11 mouse cellular contexts compared by ENCODE assay signal in genomic region chr10:70152190-70152743, GRCm38 (mm10). TPM values are rescaled to one million over a fixed set of nuclear protein-coding genes. Genes with fewer than 3 reads are reported as not detected.
DNase-seq lines count a peak whose midpoint lies in the region; ATAC-seq and TF ChIP-seq lines count a peak whose summit lies in the region.
"Had no signal": no experiment of that assay in that cellular context is flagged by ENCODE, and none has a peak within 500 bp of the region (broad histone marks: within the 10 kb centered on the region; RNA-seq: fewer than 3 reads in every experiment).

No protein-coding gene starts in this region.

- no peaks in the 10 kb centered on the region for H3K27me3 ChIP-seq in kidney, embryonic 15.5 days
- H3K27me3 ChIP-seq in heart, adult 2 months (ENCODE audit: control insufficient read depth, insufficient read depth, low read length), result no peaks in the 10 kb centered on the region
- H3K27me3 ChIP-seq: CH12.LX had no signal

- peak; percentile 27; the same call in 1 of the 2 replicates for ATAC-seq in kidney, embryonic 15.5 days (replicated peaks; ENCODE audit: low FRiP score)
- no peak for ATAC-seq in erythroblast, adult 5-6 weeks (replicated peaks; ENCODE audit: low FRiP score, poor library complexity, severe bottlenecking)

- 0 out of 2 replicates have a peak, but pooled peaks cover 3% of the 10 kb centered on the region for H3K9me3 ChIP-seq in kidney, embryonic 15.5 days (replicated peaks)

- no peak overlapping the region for H3K4me3 ChIP-seq in kidney, embryonic 15.5 days (replicated peaks)
- peak overlapping the region; percentile 26; the same call in 1 of the 2 replicates for H3K4me3 ChIP-seq in heart, adult 2 months

- H3K27ac ChIP-seq in kidney, embryonic 15.5 days, result peak overlapping the region; percentile 65
- peak overlapping the region; percentile 42 for H3K27ac ChIP-seq in heart, adult 2 months
- H3K27ac ChIP-seq: macrophage had no signal

- no peak for TF ChIP-seq CTCF in heart, adult 2 months (IDR thresholded peaks at IDR 0.05)

- intact Hi-C loops in heart, adult 2 months (cut with DNase I), result loop anchor here (5.0 kb wide), 1 partner anchor 55 kb away; the partner anchor contains the start of gene Ccdc6
- intact Hi-C loops in gastrocnemius, postnatal 36 days (cut with DNase I), result no loop called here

- H3K9ac ChIP-seq in kidney, embryonic 15.5 days, result no peak overlapping the region
- H3K9ac ChIP-seq in heart, adult 2 months (ENCODE audit: low read depth, low read length), result no peak overlapping the region

- H3K79me2 ChIP-seq in heart, adult 2 months (replicated peaks; ENCODE audit: control insufficient read depth, insufficient read depth, low read length), result no peaks in the 10 kb centered on the region

- TF ChIP-seq POLR2A in heart, adult 2 months (IDR thresholded peaks at IDR 0.05; ENCODE audit: insufficient read depth, low read depth, low read length), result no peak

- peaks cover 70% of the 10 kb centered on the region for H3K36me3 ChIP-seq in kidney, embryonic 15.5 days
- H3K36me3 ChIP-seq in heart, adult 2 months (ENCODE audit: control insufficient read depth, insufficient read depth, low read length), result no peaks in the 10 kb centered on the region

- no peak overlapping the region for H3K4me2 ChIP-seq in kidney, embryonic 15.5 days

- DNase-seq in kidney, adult 8-10 months, result no peak
- DNase-seq in heart, adult 2 months, result peak in 1 of 2 experiments; percentile 41
- DNase-seq in kidney, postnatal 14 days, result peak; percentile 36
- DNase-seq in neural tube, embryonic 10.5 days (ENCODE audit: extremely low spot score, low spot score), result peak; percentile 26
- DNase-seq in right cerebral cortex, adult 2 months (ENCODE audit: low spot score in 2 of 2), result no peak
- DNase-seq in gastrocnemius, postnatal 36 days, result no peak

- WGBS in kidney, embryonic 15.5 days, result 44% methylated on average over 12 of the region's 12 CpGs
- WGBS in heart, adult 2 months, result 23% methylated on average over 12 of the region's 12 CpGs

- TF ChIP-seq EP300 in heart, adult 2 months (IDR thresholded peaks at IDR 0.05; ENCODE audit: insufficient read depth, low read depth, low read length), result no peak

- peaks cover 45% of the 10 kb centered on the region for H3K4me1 ChIP-seq in kidney, embryonic 15.5 days
- peaks cover 24% of the 10 kb centered on the region for H3K4me1 ChIP-seq in heart, adult 2 months (ENCODE audit: control insufficient read depth, insufficient read depth, low read length)

RNA-seq across cellular contexts. Expression of gene Mrln, which starts 52.2 kb away (rescaled TPM):
- polyA plus RNA-seq in kidney, embryonic 15.5 days (2015; fragmentation: Nextera tagmentation; extraction: Ambion mirVana), result 7.2 and 8.0 TPM in 2 replicates
- 1 to 10 TPM; 3.0 to 3.4 TPM for total RNA-seq in heart, adult 2 months (2021)
- polyA plus RNA-seq in heart, adult 2 months (2012; rRNA removed), result 4.1 and 5.2 TPM in 2 replicates
- 100 to 1,000 TPM; 116 to 137 TPM for total RNA-seq in gastrocnemius, postnatal 36 days (2021)
- not detected in 2 replicates for total RNA-seq in erythroblast, adult 5-6 weeks (2015; ENCODE audit: low replicate concordance)
- not detected in 2 replicates for total RNA-seq in erythroblast, adult 5-6 weeks (2017; ENCODE audit: low replicate concordance)
- total RNA-seq: CH12.LX had no signal
- polyA plus RNA-seq: macrophage; small intestine, adult 2 months had no signal

RNA-seq across cellular contexts. Expression of gene Ccdc6, which starts 55.3 kb away (rescaled TPM):
- 22.5 and 22.9 TPM in 2 replicates for polyA plus RNA-seq in kidney, embryonic 15.5 days (2015; fragmentation: Nextera tagmentation; extraction: Ambion mirVana)
- total RNA-seq in heart, adult 2 months (2021), result 10 to 100 TPM; 26.3 to 28.5 TPM
- 14.3 and 18.4 TPM in 2 replicates for polyA plus RNA-seq in heart, adult 2 months (2012; rRNA removed)
- 100 to 1,000 TPM; 100 to 121 TPM for total RNA-seq in gastrocnemius, postnatal 36 days (2021)
- 16.5 and 19.6 TPM in 2 replicates for total RNA-seq in erythroblast, adult 5-6 weeks (2015; ENCODE audit: low replicate concordance)
- 18.6 and 35.5 TPM in 2 replicates for total RNA-seq in erythroblast, adult 5-6 weeks (2017; ENCODE audit: low replicate concordance)

Comparison
In these comparisons a context has a peak if more than half of its experiments do, and no peak if none do; other contexts are left out.
1. DNase-seq: peak in kidney, postnatal 14 days (single experiment) and neural tube, embryonic 10.5 days (single experiment); none in kidney, adult 8-10 months (0 of 2), right cerebral cortex, adult 2 months (0 of 2) and gastrocnemius, postnatal 36 days (0 of 2).
2. RNA of gene Mrln, which starts 52.2 kb away (total RNA-seq): 116 to 137 TPM in gastrocnemius, postnatal 36 days; 3.0 to 3.4 TPM in heart, adult 2 months and not detected in erythroblast, adult 5-6 weeks; every median in the first group is over 10 times any median in the second.